Mouse (Mus musculus) G1E (cell line): ENCODE results near the gene E330009J07Rik. TPM values are rescaled to one million over a fixed set of nuclear protein-coding genes. Genes with fewer than 3 reads are reported as not detected.

ENCODE experiments used
- ATAC-seq: 2 replicates; pipeline ENCODE4 v1.8.0; 2016; ENCODE audit warnings: mild to moderate bottlenecking; ENCODE audit not compliant: insufficient number of reproducible peaks, poor library complexity, low FRiP score, severe bottlenecking; ENCODE audit errors: extremely low read depth
- DNase-seq: peaks from one replicate; pipeline ENCODE4 v3.0.0; 2012; ENCODE audit warnings: low spot score
- H3K27me3 ChIP-seq: 2 replicates; pipeline ENCODE4 v1.6.1; 2012; ENCODE audit warnings: mild to moderate bottlenecking, low read length, inconsistent platforms; ENCODE audit not compliant: insufficient read depth
- H3K36me3 ChIP-seq: replicated peaks from 2 replicates; pipeline ENCODE3; 2012; ENCODE audit warnings: mild to moderate bottlenecking, inconsistent platforms
- H3K4me1 ChIP-seq: 2 replicates; pipeline ENCODE4 v1.6.1; 2012; ENCODE audit warnings: low read depth, low read length, inconsistent platforms, mixed read lengths; ENCODE audit not compliant: insufficient read depth
- H3K4me3 ChIP-seq: 2 replicates; pipeline ENCODE4 v1.5.1; 2012; ENCODE audit warnings: low read depth, mild to moderate bottlenecking, inconsistent platforms, low read length, moderate library complexity, mixed read lengths
- H3K9me3 ChIP-seq: replicated peaks from 2 replicates; pipeline ENCODE4 v1.6.1; 2012; ENCODE audit warnings: inconsistent platforms
- CTCF ChIP-seq: IDR thresholded peaks from 2 replicates; pipeline ENCODE4 v1.5.1; 2012; ENCODE audit warnings: low read depth, low read length, inconsistent platforms, mixed read lengths
- GATA1 ChIP-seq: IDR thresholded peaks from 2 replicates; pipeline ENCODE4 v1.6.1; 2012; ENCODE audit warnings: borderline replicate concordance, low read length, inconsistent platforms, mixed read lengths
- GATA2 ChIP-seq: IDR thresholded peaks from 2 replicates; pipeline ENCODE4 v1.6.1; 2012; ENCODE audit warnings: low read depth, low read length, inconsistent platforms, borderline replicate concordance
- POLR2AphosphoS5 ChIP-seq: IDR thresholded peaks from 2 replicates; pipeline ENCODE4 v1.6.1; 2012; ENCODE audit warnings: low read depth, low read length, inconsistent platforms; ENCODE audit not compliant: insufficient replicate concordance
- TAL1 ChIP-seq: conservative IDR thresholded peaks from 2 replicates; pipeline ENCODE4 v1.6.1; 2012; ENCODE audit warnings: low read depth, low read length, inconsistent platforms, mixed read lengths
- polyA plus RNA-seq: library from polyadenylated mRNA; stranded (reverse); fragments of >175 nt; gene quantifications from 2 replicates; pipeline ENCODE4 v1.2.3, GENCODE M21; 2012
- total RNA-seq, 2 experiments: library from RNA; stranded (forward) in 1 of 2; stranded (reverse) in 1 of 2; fragments of 200-1000 nt in 1 of 2; fragments of >200 nt in 1 of 2; fragmentation: Nextera tagmentation in 1 of 2; gene quantifications; 2 replicates each; pipeline ENCODE4 v1.2.3; 2014 to 2017

Gene E330009J07Rik
- total and polyA plus RNA-seq, 3 experiments, result 0.28 to 3.4 (median 1.6) TPM

- Histone ChIP-seq H3K4me1 (peaks cover 3% of the 10 kb centered on the region; the same call in 1 of the 2 replicates), H3K4me3 (no peak overlapping the region), H3K36me3 (no peaks in the 10 kb centered on the region), H3K27me3 (peaks cover 51% of the 10 kb centered on the region), H3K9me3 (no peaks in the 10 kb centered on the region)
- TF ChIP-seq CTCF (no peak), TAL1 (no peak), POLR2AphosphoS5 (no peak), GATA2 (no peak), GATA1 (no peak)
- ATAC-seq, result no peak
- DNase-seq, result no peak
These were observed 5.1 kb downstream of the E330009J07Rik start for GRCm38 (mm10) chr6:40430878-40431277.

GRCm38 (mm10) chr6:40430251-40430650 is 5.7 kb downstream of the E330009J07Rik start:
- DNase-seq (no peak), ATAC-seq (no peak)
- no peaks in the 10 kb centered on the region for H3K4me1 ChIP-seq
- H3K27me3 ChIP-seq, result peaks cover 49% of the 10 kb centered on the region
- H3K4me3 ChIP-seq, result no peak overlapping the region
- no peaks in the 10 kb centered on the region for H3K36me3 ChIP-seq
- H3K9me3 ChIP-seq, result no peaks in the 10 kb centered on the region
- TF ChIP-seq GATA2 (no peak), CTCF (no peak), TAL1 (no peak), POLR2AphosphoS5 (no peak), GATA1 (no peak)

DNA sequence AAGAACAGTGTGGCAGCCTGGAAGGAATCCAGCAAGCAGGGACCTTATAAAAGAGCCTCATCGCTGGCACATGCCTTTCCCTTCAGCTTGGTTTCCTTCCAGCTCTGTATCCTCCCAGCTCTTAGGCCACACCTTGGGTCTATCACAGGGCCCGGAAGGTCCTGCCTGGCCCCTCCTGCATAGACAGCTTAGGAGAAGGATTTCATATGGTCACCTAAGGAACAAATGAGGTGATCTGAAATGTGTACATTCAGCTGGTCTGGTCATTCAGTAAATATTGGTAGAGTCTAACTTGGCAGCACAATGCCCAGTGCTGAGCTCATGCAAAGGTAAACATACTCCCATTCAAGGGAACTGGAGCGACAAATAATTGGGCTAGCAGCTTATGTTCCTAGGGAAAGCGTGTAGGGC is 6.4 kb downstream of the E330009J07Rik start:
- H3K4me1 ChIP-seq, result no peaks in the 10 kb centered on the region
- no peak for TF ChIP-seq CTCF
- no peak for TF ChIP-seq POLR2AphosphoS5
- TF ChIP-seq GATA1, result no peak
- no peak for TF ChIP-seq TAL1
- TF ChIP-seq GATA2, result no peak
- ATAC-seq, result no peak
- peaks cover 42% of the 10 kb centered on the region for H3K27me3 ChIP-seq
- no peak for DNase-seq
- no peaks in the 10 kb centered on the region for H3K36me3 ChIP-seq
- H3K9me3 ChIP-seq, result no peaks in the 10 kb centered on the region
- no peak overlapping the region for H3K4me3 ChIP-seq

DNA sequence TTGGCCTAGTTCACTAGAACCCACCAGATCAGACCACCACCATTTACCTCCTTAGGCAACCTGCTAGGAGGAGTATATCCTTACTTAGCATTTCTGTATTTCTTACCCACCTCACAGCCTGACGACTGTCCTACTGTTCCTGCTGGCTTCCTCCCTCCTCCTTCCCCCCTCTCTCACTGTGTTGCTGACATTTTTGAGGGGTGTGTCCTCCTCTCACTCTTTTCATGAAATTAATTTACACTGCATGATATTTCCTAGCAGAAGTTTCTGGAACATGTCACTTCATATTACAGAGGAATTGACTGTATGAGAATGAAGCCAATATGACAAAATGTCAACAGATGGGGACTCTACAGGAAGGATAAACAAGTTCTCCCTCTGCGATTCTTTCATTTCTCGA is 7.2 kb downstream of the E330009J07Rik start:
- ATAC-seq (no peak), DNase-seq (no peak)
- no peaks in the 10 kb centered on the region for H3K36me3 ChIP-seq
- H3K27me3 ChIP-seq, result peaks cover 40% of the 10 kb centered on the region
- TF ChIP-seq POLR2AphosphoS5 (no peak), TAL1 (no peak), GATA2 (no peak), GATA1 (no peak), CTCF (no peak)
- H3K9me3 ChIP-seq, result no peaks in the 10 kb centered on the region
- H3K4me1 ChIP-seq, result no peaks in the 10 kb centered on the region
- H3K4me3 ChIP-seq, result no peak overlapping the region

DNA sequence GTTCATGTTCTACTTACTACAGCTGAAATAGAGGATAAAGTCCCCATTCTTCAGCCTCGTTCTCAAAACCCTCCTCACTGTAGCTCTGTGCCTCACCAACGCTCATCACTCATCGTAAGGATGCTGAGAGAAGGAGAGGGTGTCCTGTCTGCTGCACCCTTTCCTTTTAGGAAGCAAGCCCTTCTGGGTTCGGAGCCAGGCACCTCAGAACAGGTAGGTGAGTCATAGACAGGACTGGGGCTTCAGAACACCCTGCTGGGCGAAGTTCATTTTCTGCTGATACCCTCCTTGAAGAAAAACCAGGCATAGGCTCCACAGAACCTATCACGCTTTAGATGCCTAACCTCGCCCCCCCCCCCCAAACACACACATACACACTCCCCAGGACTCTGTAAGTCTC is 8.5 kb downstream of the E330009J07Rik start:
- TF ChIP-seq TAL1 (no peak), GATA1 (no peak), GATA2 (no peak), POLR2AphosphoS5 (no peak), CTCF (no peak)
- no peak overlapping the region for H3K4me3 ChIP-seq
- DNase-seq (no peak), ATAC-seq (no peak)
- no peaks in the 10 kb centered on the region for H3K9me3 ChIP-seq
- no peaks in the 10 kb centered on the region for H3K36me3 ChIP-seq
- peaks cover 30% of the 10 kb centered on the region for H3K27me3 ChIP-seq
- peaks cover 2% of the 10 kb centered on the region; the same call in 1 of the 2 replicates for H3K4me1 ChIP-seq

- Histone ChIP-seq H3K27me3 (peaks cover 11% of the 10 kb centered on the region), H3K9me3 (no peaks in the 10 kb centered on the region), H3K4me3 (no peak overlapping the region), H3K36me3 (no peaks in the 10 kb centered on the region), H3K4me1 (peaks cover 3% of the 10 kb centered on the region; the same call in 1 of the 2 replicates)
- TF ChIP-seq CTCF (peak; percentile 57), TAL1 (no peak)
- peak; percentile 15 for DNase-seq
- no peak for ATAC-seq
These were observed 12.2 kb downstream of the E330009J07Rik start for GRCm38 (mm10) chr6:40423774-40424173.

DNA sequence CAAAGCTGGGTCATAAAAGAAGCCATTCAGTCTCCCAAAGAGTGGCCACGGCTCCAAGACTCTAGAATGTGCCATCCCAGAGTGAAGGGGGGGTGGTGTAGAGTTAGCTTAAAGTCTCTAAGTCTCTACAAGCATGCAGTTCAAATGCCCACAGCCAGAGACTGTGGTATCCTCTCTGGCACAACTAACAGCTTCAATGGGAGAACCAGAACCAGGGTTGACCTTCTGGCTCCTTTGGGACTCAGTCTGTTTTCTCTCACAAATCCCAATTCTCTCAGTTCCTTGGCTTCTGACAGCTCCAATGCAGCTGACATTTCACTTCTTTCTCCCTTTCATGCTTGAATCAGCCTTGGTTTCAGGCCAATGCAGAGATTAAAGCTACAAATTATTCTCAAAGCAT is 12.9 kb downstream of the E330009J07Rik start:
- DNase-seq (no peak), ATAC-seq (no peak)
- peaks cover 3% of the 10 kb centered on the region; the same call in 1 of the 2 replicates for H3K4me1 ChIP-seq
- no peaks in the 10 kb centered on the region for H3K9me3 ChIP-seq
- H3K4me3 ChIP-seq, result no peak overlapping the region
- peaks cover 11% of the 10 kb centered on the region for H3K27me3 ChIP-seq
- TF ChIP-seq POLR2AphosphoS5 (no peak), TAL1 (no peak), GATA2 (no peak), CTCF (no peak), GATA1 (no peak)
- no peaks in the 10 kb centered on the region for H3K36me3 ChIP-seq
